Mouse (Mus musculus) forebrain, embryonic 10.5 days (tissue): ENCODE measurements at regions not wholly inside any gene's neighbourhood (a gene's known extent, or its start where the extent isn't known, plus 50 kb on each side); places are given as distances from the start of the nearest gene placed in this dataset.

ENCODE experiments used
- DNase-seq: peaks from one replicate; pipeline ENCODE4 v3.0.0-alpha.2; 2017; ENCODE audit warnings: low spot score; ENCODE audit errors: extremely low spot score
- H3K27ac ChIP-seq: fragments of 300-500 bp; sonication (generic); 2 replicates; pipeline ENCODE4 v1.5.1; 2016; ENCODE audit warnings: mild to moderate bottlenecking
- H3K27me3 ChIP-seq: fragments of 300-500 bp; sonication (generic); 2 replicates; pipeline ENCODE4 v1.6.1; 2016; ENCODE audit warnings: mild to moderate bottlenecking; ENCODE audit not compliant: poor library complexity, severe bottlenecking
- H3K36me3 ChIP-seq: fragments of 300-500 bp; sonication (generic); replicated peaks from 2 replicates; pipeline ENCODE4 v1.6.1; 2016; ENCODE audit warnings: mild to moderate bottlenecking, moderate library complexity
- H3K4me1 ChIP-seq: fragments of 300-500 bp; sonication (generic); 2 replicates; pipeline ENCODE4 v1.6.1; 2016
- H3K4me3 ChIP-seq: fragments of 300-500 bp; sonication (generic); 2 replicates; pipeline ENCODE4 v1.5.1; 2016; ENCODE audit warnings: mild to moderate bottlenecking, moderate library complexity
- H3K9me3 ChIP-seq: fragments of 300-500 bp; sonication (generic); 2 replicates; pipeline ENCODE4 v1.6.1; 2016; ENCODE audit warnings: mild to moderate bottlenecking, moderate library complexity
- WGBS: fragments of 180-500 bp; shearing (Covaris S2); methylation state at CpG from one replicate; pipeline ENCODE4 v1.1.7; 2016; 5-methylcytosine and 5-hydroxymethylcytosine counted together

DNA sequence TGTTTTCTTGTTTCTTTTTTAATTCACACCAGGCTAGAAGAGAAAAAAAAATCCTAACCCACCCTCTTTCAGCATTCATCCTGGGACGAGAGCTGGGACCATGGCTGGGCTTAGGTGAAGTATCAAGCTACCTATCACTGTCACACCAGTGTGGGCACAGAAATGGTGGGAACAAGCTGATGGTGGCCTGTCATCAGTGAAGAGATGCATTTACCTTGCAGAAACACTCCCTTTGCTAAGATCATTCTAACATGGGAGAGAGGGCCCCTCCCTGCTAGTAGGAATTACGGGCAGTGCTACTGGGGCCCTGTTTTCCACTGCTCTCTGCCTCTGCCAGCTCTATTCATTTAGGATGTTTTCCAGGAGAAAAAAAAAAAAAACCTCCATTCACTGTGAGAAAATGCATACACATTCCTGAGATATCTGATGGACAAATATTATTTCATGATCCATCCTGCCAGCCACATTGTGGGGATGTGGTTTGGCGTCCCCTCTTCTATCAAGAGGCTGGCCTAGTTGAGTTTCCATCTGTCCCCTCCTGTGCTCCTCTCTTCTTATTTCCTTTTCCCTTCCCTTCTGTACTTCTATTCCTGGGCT is 94.6 kb upstream of the Cd93 start:
- no peak overlapping the region for H3K27ac ChIP-seq
- H3K4me3 ChIP-seq, result no peak overlapping the region
- H3K4me1 ChIP-seq, result 0 out of 2 replicates have a peak, but pooled peaks cover 6% of the 10 kb centered on the region
- WGBS, result 85% methylated on average over 3 of the region's 3 CpGs
- H3K36me3 ChIP-seq, result no peaks in the 10 kb centered on the region
- no peaks in the 10 kb centered on the region for H3K27me3 ChIP-seq
- H3K9me3 ChIP-seq, result no peaks in the 10 kb centered on the region
- no peak for DNase-seq

DNA sequence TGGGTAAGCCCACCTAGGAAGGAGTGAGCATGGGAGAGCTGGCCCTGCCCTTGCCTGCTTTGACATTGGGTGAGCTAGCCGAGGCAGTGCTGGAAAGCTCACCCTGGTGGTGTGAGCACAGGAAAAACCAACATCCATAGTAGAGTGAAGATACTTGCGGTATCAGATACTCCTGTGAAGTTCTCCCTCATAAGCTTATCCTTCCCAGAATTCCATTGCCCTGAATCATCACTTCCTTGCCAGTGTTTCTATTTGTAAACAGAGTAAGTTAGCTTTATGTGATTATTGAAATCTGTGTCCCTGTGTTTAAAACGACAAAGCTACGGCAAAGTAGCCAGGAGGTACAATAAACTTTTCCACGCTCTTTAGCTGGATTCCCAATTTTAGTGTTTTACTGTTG is 93.9 kb upstream of the Cd93 start:
- WGBS, result 95% methylated on average over 5 of the region's 5 CpGs
- no peaks in the 10 kb centered on the region for H3K36me3 ChIP-seq
- no peaks in the 10 kb centered on the region for H3K27me3 ChIP-seq
- H3K4me3 ChIP-seq, result no peak overlapping the region
- no peak for DNase-seq
- no peak overlapping the region for H3K27ac ChIP-seq
- no peaks in the 10 kb centered on the region for H3K9me3 ChIP-seq
- 0 out of 2 replicates have a peak, but pooled peaks cover 6% of the 10 kb centered on the region for H3K4me1 ChIP-seq

DNA sequence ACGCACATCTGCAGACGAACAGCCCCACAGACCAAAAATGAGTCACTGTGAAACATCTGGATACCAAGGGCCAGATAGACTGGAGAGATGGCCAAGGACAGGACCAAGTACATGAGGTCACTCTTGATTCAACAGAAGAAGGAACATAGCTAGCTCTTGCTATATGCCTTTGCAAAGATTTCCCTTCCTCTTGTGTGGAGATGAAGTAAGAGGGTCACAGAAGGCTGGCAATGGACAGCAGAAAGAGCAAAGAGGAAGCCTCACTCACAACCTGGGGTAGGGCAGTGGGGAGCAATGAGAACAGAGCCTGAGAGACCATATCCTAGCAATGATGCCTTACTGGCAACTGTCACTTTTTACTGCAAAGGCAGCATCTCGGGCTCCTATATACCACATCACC is 93.2 kb upstream of the Cd93 start:
- Histone ChIP-seq H3K27ac (no peak overlapping the region), H3K9me3 (no peaks in the 10 kb centered on the region), H3K4me1 (0 out of 2 replicates have a peak, but pooled peaks cover 9% of the 10 kb centered on the region), H3K27me3 (no peaks in the 10 kb centered on the region), H3K36me3 (no peaks in the 10 kb centered on the region), H3K4me3 (no peak overlapping the region)
- DNase-seq, result no peak
- 87% methylated on average over 3 of the region's 3 CpGs for WGBS

DNA sequence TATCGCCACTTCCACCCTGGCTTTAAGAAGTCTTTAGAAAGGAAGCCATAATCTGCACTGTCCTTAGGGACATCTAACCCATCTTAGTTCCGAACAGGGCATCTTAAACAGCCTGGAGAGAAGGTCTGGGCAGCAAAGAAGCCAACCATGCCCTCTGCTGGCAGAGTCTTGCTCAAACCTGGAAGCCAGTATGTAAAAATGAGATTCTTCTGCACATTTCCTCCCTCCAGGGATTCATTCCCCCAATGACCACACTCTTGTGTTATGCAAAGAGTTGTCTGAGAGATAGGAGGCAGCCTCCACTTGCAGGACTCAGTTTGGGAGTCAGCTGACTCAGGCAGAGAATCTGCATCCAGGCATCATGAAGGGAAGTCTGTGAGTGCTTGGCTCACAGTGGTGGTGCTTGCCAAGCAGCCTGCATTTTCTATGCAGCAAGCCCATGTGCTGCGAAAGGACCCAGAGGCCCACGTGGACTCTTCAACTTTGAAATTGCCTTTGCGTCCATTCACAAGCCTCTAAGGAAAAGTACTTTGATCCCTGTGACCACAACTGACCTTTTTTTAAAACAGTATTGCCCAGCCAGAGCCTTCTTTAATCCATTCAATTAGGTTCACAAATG is 92.3 kb upstream of the Cd93 start:
- Histone ChIP-seq H3K9me3 (no peaks in the 10 kb centered on the region), H3K27ac (no peak overlapping the region), H3K36me3 (no peaks in the 10 kb centered on the region), H3K4me1 (0 out of 2 replicates have a peak, but pooled peaks cover 13% of the 10 kb centered on the region), H3K4me3 (no peak overlapping the region), H3K27me3 (no peaks in the 10 kb centered on the region)
- DNase-seq, result no peak
- 61% methylated on average over 5 of the region's 5 CpGs for WGBS

DNA sequence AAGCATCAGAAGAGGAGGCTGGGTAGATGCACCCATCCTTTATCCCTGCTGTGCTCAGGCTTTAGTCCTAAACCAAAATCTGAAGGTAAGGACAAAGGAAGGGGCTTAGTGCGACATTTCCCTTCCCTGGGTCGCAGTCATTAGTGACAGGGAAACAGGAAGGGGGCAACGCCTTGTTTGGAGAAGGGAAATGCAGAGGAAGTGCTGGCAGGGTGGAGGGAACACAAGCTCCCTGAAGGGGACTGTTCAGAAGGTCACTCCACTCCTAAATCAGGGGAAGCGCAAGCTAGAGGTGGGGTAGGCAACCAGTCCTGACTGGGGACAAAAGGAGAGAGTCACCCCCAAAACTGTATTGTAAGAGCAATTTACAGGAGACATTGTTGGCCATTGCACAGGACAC is 88.7 kb upstream of the Cd93 start:
- Histone ChIP-seq H3K27me3 (no peaks in the 10 kb centered on the region), H3K36me3 (no peaks in the 10 kb centered on the region), H3K4me3 (no peak overlapping the region), H3K9me3 (no peaks in the 10 kb centered on the region), H3K4me1 (peaks cover 17% of the 10 kb centered on the region; the same call in 1 of the 2 replicates), H3K27ac (no peak overlapping the region)
- no peak for DNase-seq
- 52% methylated on average over 4 of the region's 4 CpGs for WGBS

DNA sequence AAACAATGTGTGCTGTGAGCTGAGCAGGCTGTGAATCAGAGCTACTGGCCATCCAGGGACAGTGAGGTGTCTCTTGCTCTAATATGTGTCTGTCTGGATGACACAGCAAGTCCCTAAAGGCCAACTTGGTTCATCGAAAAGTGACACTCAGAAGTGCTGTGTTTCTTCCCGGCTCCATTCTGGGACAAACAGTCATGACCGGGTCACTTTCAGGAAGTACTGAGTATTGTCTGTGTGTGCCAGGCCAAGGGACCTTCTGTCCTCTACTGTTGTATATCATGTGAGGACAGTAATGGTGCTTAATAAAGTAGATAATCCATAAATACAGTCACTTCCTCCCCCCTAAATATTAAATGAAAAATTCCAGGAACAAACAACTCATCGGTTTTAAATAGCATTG is 87.2 kb upstream of the Cd93 start:
- no peak overlapping the region for H3K27ac ChIP-seq
- no peak for DNase-seq
- 84% methylated on average over 4 of the region's 4 CpGs for WGBS

DNA sequence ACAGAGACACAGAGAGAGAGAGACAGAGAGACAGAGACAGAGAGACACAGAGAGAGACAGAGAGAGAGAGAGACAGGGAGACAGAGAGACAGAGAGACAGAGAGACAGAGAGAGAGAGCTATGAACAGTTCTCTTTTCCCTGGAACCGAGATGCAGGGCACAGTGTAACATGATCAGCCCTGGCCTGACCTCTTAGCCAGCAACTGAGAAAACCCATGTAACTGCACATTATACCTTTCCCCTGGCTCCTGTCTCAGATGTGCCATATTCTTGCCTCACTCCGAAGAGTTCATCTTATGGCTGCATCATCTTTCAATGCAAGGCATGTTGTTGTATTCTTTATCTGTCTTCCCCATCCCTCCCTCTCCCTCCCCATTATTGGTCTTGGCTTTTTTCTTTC is 86.5 kb upstream of the Cd93 start:
- H3K27ac ChIP-seq, result no peak overlapping the region
- no peaks in the 10 kb centered on the region for H3K27me3 ChIP-seq
- no peaks in the 10 kb centered on the region for H3K9me3 ChIP-seq
- H3K36me3 ChIP-seq, result no peaks in the 10 kb centered on the region
- peaks cover 11% of the 10 kb centered on the region; the same call in 1 of the 2 replicates for H3K4me1 ChIP-seq
- WGBS, result 50% methylated on average over 2 of the region's 2 CpGs
- no peak for DNase-seq
- no peak overlapping the region for H3K4me3 ChIP-seq

More for the DNA sequence above, 87.2 kb upstream of the Cd93 start:
- Histone ChIP-seq H3K4me1 (peaks cover 13% of the 10 kb centered on the region; the same call in 1 of the 2 replicates), H3K9me3 (no peaks in the 10 kb centered on the region), H3K27me3 (no peaks in the 10 kb centered on the region), H3K36me3 (no peaks in the 10 kb centered on the region), H3K4me3 (no peak overlapping the region)

DNA sequence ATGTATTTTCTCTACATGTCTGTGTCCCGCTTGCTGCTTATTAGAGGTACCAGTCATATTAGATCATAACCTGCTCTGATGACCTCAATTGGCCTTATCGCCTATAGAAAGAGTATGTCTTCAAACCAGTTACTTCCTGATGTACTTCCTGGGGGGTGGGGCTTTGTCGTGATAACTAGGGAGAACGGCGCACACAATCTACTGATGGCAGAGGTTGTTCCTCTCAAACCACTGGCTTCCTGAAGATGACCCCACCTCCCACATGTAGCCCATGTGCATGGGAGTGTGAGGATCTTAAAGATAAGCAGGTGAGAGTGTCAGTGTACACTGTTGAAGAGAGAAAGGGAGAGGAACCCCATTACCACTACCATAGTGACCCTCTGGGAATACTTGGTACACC is 84.4 kb upstream of the Cd93 start:
- Histone ChIP-seq H3K4me1 (peaks cover 11% of the 10 kb centered on the region; the same call in 1 of the 2 replicates), H3K36me3 (no peaks in the 10 kb centered on the region), H3K27me3 (no peaks in the 10 kb centered on the region), H3K9me3 (no peaks in the 10 kb centered on the region), H3K27ac (no peak overlapping the region), H3K4me3 (no peak overlapping the region)
- DNase-seq, result no peak
- 95% methylated on average over 5 of the region's 5 CpGs for WGBS

DNA sequence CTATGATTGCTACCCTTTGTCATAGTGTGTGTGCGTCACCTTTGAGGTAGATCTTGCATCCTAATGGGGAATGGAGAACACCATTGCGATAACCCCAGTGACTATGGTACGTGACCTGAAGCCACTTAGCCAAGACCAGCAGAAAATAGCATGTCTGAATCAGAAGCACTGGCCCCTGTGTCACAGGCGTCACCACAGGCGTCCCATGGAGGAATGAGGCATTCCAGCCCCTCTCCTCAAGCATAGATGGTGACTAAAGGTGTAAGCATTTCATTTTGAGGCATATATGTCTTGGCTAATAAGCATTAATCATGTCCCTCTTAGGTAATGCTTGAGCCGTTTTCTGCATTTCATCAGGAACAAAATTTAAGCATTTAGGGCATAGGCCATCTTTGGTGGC is 82.1 kb upstream of the Cd93 start:
- WGBS, result 87% methylated on average over 6 of the region's 6 CpGs
- Histone ChIP-seq H3K36me3 (no peaks in the 10 kb centered on the region), H3K9me3 (no peaks in the 10 kb centered on the region), H3K4me3 (no peak overlapping the region), H3K27me3 (no peaks in the 10 kb centered on the region), H3K27ac (no peak overlapping the region), H3K4me1 (peaks cover 3% of the 10 kb centered on the region; the same call in 1 of the 2 replicates)
- DNase-seq, result no peak

DNA sequence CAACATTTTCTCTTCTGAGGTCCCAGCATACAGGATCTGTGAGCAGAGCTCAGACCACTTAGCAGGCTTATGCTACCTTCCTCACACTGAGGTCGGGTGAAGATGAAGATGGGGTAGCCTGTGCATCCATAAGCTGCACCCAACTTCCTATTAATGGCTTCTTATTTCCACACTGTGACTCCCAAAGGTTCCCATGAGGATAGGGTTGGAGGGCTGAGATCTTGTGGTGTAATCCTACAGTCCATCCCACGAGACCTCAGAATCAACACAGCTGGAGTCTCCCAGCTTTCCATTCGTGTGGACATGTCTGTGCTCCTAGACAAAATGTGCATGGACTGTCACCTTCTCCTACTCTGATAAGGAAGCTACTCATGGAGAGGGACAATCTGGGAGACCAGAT is 80.0 kb upstream of the Cd93 start:
- Histone ChIP-seq H3K4me3 (no peak overlapping the region), H3K27me3 (no peaks in the 10 kb centered on the region), H3K36me3 (no peaks in the 10 kb centered on the region), H3K4me1 (no peaks in the 10 kb centered on the region), H3K9me3 (no peaks in the 10 kb centered on the region), H3K27ac (no peak overlapping the region)
- no peak for DNase-seq
- 84% methylated on average over 3 of the region's 3 CpGs for WGBS

DNA sequence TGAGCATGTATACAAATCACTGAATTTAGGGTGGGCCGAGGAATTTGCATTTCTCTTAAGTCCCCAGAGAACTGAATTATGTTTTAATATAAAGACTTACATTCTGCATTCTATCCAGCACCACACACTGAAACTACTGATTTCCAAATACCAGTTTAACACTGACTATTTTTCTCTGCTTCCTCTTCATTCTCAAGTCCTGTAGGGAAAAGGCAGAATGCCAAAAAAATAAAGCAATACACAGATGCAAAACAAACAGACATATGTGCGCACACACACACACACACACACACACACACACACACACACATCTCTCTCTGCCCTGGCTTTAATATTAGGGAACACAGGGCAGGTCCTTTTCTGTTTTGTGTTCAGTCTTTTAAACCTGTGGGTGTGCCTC is 79.6 kb upstream of the Cd93 start:
- Histone ChIP-seq H3K4me3 (no peak overlapping the region), H3K27ac (no peak overlapping the region), H3K27me3 (no peaks in the 10 kb centered on the region), H3K4me1 (no peaks in the 10 kb centered on the region), H3K36me3 (no peaks in the 10 kb centered on the region), H3K9me3 (no peaks in the 10 kb centered on the region)
- WGBS, result 81% methylated on average over 2 of the region's 2 CpGs
- no peak for DNase-seq

DNA sequence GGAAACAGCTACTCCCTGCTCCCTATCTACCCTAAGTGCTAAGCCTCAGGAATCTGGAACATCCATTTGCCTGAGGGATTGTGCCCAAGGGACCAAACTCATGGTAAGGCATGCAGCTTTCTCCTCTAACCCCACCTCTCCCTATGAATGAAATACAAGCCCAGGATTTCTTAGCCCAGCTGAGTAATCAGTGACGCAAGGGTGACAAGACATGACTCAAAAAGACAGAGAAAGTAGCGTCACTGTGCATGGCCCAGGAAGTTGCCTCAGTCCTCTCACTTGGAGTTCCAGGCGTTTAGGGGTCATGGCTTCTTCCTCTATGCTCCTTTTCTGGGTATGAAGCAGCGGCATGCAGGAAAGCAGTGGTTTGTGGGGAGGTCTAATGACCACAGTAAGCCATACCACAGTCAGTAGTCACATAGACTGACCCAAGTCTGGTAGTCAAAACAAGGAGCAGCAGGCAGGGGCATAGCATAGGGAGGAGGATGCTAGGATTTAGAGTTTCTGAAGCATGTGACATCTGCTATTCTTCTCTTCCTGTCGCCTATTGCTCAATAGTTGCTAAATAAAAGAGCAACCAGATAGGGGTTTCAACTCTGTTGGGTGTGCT is 78.7 kb upstream of the Cd93 start:
- no peak for DNase-seq

DNA sequence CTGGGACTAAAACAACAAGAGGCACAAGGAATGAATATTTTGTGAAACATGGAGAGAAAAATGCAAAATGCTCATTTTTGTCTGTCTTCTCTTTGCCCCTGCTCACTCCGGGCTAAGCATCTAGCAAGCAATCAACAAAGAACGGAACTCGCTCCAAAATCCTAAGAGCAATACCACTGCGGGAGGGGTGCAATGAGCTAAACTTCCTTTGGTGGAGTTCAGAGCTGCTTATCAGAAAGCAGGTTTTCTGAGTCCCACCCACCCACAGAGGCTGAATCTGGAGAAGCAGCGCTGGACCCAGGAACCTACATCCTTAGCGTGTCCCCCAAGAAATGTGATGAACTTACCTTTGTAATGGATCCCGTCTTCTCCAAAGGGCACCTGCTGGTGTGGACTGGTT is 76.9 kb upstream of the Cd93 start:
- H3K27me3 ChIP-seq, result no peaks in the 10 kb centered on the region
- no peaks in the 10 kb centered on the region for H3K36me3 ChIP-seq
- no peaks in the 10 kb centered on the region for H3K9me3 ChIP-seq
- 89% methylated on average over 7 of the region's 7 CpGs for WGBS
- no peak for DNase-seq
- H3K4me3 ChIP-seq, result no peak overlapping the region
- H3K27ac ChIP-seq, result no peak overlapping the region
- no peaks in the 10 kb centered on the region for H3K4me1 ChIP-seq

More for the DNA sequence above, 78.7 kb upstream of the Cd93 start:
- no peak overlapping the region for H3K27ac ChIP-seq
- no peaks in the 10 kb centered on the region for H3K36me3 ChIP-seq
- no peak overlapping the region for H3K4me3 ChIP-seq
- no peaks in the 10 kb centered on the region for H3K9me3 ChIP-seq
- no peaks in the 10 kb centered on the region for H3K27me3 ChIP-seq
- whole genome bisulfite sequencing, result 74% methylated on average over 5 of the region's 5 CpGs
- H3K4me1 ChIP-seq, result no peaks in the 10 kb centered on the region
